Mouse (Mus musculus) megakaryocyte, embryonic 14.5 days (primary cell): ENCODE data around the gene Lss.

Experiments used
- FLI1 ChIP-seq: IDR thresholded peaks from 2 replicates; pipeline ENCODE4 v1.6.1; 2012; ENCODE audit warnings: low read length, inconsistent platforms, mixed read lengths
- GATA1 ChIP-seq: IDR thresholded peaks from 3 replicates; pipeline ENCODE4 v1.6.1; 2012; ENCODE audit warnings: mixed read lengths, low read length, inconsistent platforms, borderline replicate concordance

DNA sequence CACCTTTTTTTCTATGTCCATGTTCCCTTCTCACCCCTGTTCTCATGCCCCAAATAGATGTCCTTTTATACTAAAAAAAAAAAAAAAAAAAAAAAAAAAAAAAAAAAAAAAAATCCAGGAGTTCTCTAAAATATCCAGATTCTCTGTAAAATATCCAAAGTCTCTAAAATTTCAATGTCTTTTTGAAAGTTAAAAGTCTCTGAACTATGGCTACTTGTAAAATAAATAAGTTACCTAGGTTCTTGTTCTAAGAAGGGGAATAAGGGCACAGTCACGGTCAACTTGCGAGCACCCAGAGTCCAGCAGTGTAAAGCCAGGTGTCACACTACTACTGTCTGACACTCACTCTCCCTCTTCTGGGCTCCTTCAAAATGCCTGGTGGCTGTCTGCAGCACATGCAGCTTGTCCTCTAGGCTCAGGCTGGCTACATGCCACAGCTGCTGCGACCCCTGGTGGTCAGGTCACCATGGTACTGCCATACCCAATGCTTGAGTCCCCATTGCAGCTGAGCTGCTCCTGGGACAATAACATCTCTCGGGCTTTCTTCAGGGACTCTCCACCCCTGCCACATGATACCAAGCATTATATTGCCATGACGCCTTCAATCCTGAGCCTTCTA, 18.3 kb upstream of the Lss start:
- TF ChIP-seq GATA1 (no peak), FLI1 (no peak)
